Mouse (Mus musculus) midbrain, embryonic 14.5 days (tissue): ENCODE results near the gene Eef1akmt1. TPM values are rescaled to one million over a fixed set of nuclear protein-coding genes. Genes with fewer than 3 reads are reported as not detected.

Experiments used
- ATAC-seq: fragments of 200-750 bp; cut with Nextera tagmentation; 2 replicates; pipeline ENCODE4 v1.8.0; 2017; ENCODE audit warnings: moderate number of reproducible peaks, moderate library complexity; ENCODE audit not compliant: low FRiP score, low TSS enrichment
- DNase-seq: peaks from one replicate; pipeline ENCODE4 v3.0.0-alpha.2; 2015
- H3K27ac ChIP-seq: fragments of 300-500 bp; sonication (generic); replicated peaks from 2 replicates; pipeline ENCODE4 v1.5.1; 2014; ENCODE audit warnings: mild to moderate bottlenecking, low read depth, low read length, moderate library complexity
- H3K27me3 ChIP-seq: fragments of 300-500 bp; sonication (generic); 2 replicates; pipeline ENCODE4 v1.6.1; 2014; ENCODE audit warnings: low read length, control low read depth, mixed read lengths; ENCODE audit not compliant: control insufficient read depth, insufficient read depth
- H3K36me3 ChIP-seq: fragments of 300-500 bp; sonication (generic); 2 replicates; pipeline ENCODE4 v1.6.1; 2014; ENCODE audit warnings: low read length, control low read depth; ENCODE audit not compliant: control insufficient read depth, insufficient read depth
- H3K4me1 ChIP-seq: fragments of 300-500 bp; sonication (generic); 2 replicates; pipeline ENCODE4 v1.6.1; 2014; ENCODE audit warnings: mild to moderate bottlenecking, antibody characterized with exemption, low read length, control low read depth; ENCODE audit not compliant: control insufficient read depth, insufficient read depth
- H3K4me2 ChIP-seq: fragments of 300-500 bp; sonication (generic); 2 replicates; pipeline ENCODE4 v1.6.1; 2014; ENCODE audit warnings: mild to moderate bottlenecking, low read length, moderate library complexity
- H3K4me3 ChIP-seq: fragments of 300-500 bp; sonication (generic); replicated peaks from 2 replicates; pipeline ENCODE4 v1.5.1; 2014; ENCODE audit warnings: low read depth, low read length
- H3K9ac ChIP-seq: fragments of 300-500 bp; sonication (generic); replicated peaks from 2 replicates; pipeline ENCODE4 v1.6.1; 2014; ENCODE audit warnings: mild to moderate bottlenecking, low read length, moderate library complexity
- H3K9me3 ChIP-seq: fragments of 300-500 bp; sonication (generic); 2 replicates; pipeline ENCODE4 v1.6.1; 2016; ENCODE audit warnings: low read length, control low read depth, mixed read lengths; ENCODE audit not compliant: control insufficient read depth
- whole genome bisulfite sequencing: fragments of 180-500 bp; shearing (Covaris S2); extraction: QIAGEN DNeasy Blood & Tissue Kit; methylation state at CpG from one replicate; pipeline ENCODE4 v1.1.7; 2014; 5-methylcytosine and 5-hydroxymethylcytosine counted together
- polyA plus RNA-seq: library from polyadenylated mRNA; unstranded; fragments of >200 nt; fragmentation: Nextera tagmentation; extraction: Ambion mirVana; gene quantifications from 2 replicates; pipeline ENCODE4 v1.2.1, GENCODE M21; 2014

The Eef1akmt1 gene
- polyA plus RNA-seq, 1 experiment from 2014 or later = 101 TPM

GRCm38 (mm10) chr14:57523762-57524161 lies 47.6 kb downstream of the Eef1akmt1 start:
- WGBS = 89% methylated on average over 9 of the region's 9 CpGs

DNA sequence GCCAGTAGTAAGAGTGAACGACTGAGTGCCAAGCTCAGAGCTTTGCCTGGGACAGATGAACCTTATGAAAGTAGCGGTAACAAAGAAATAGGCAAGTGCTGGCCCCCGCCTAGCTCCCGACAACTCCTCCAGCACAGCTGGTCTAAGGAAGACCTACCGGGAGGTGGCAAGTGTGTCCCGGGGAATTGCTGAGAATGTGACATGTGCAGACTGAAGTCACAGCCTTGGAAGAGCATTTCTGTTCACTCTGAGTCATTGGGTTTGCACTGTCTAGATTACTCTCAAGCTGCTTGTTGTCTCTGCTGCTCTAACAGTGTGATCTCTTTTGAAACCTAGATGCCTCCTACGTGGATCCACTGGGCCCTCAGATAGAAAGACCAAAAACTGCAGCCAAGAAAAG lies 54.4 kb downstream of the Eef1akmt1 start:
- Histone ChIP-seq H3K4me1 (no peaks in the 10 kb centered on the region), H3K27ac (no peak overlapping the region), H3K27me3 (no peaks in the 10 kb centered on the region), H3K4me2 (no peak overlapping the region), H3K9me3 (no peaks in the 10 kb centered on the region), H3K4me3 (no peak overlapping the region), H3K36me3 (peaks cover 13% of the 10 kb centered on the region), H3K9ac (no peak overlapping the region)
- WGBS = 91% methylated on average over 7 of the region's 7 CpGs
- DNase-seq (no peak), ATAC-seq (no peak)

More at GRCm38 (mm10) chr14:57523762-57524161, 47.6 kb downstream of the Eef1akmt1 start:
- H3K4me2 ChIP-seq = peak overlapping the region; percentile 83; the same call in 1 of the 2 replicates
- H3K27ac ChIP-seq = no peak overlapping the region
- 0 out of 2 replicates have a peak, but pooled peaks cover 7% of the 10 kb centered on the region for H3K4me1 ChIP-seq
- H3K36me3 ChIP-seq = 0 out of 2 replicates have a peak, but pooled peaks cover under 1% of the 10 kb centered on the region
- DNase-seq (no peak), ATAC-seq (no peak)
- H3K9ac ChIP-seq = no peak overlapping the region
- no peak overlapping the region for H3K4me3 ChIP-seq
- no peaks in the 10 kb centered on the region for H3K9me3 ChIP-seq
- peaks cover 15% of the 10 kb centered on the region for H3K27me3 ChIP-seq

GRCm38 (mm10) chr14:57515156-57515762 lies 56.2 kb downstream of the Eef1akmt1 start:
- Histone ChIP-seq H3K4me1 (no peaks in the 10 kb centered on the region), H3K27me3 (no peaks in the 10 kb centered on the region), H3K4me3 (no peak overlapping the region), H3K9ac (no peak overlapping the region), H3K36me3 (peaks cover 13% of the 10 kb centered on the region), H3K27ac (no peak overlapping the region), H3K9me3 (no peaks in the 10 kb centered on the region), H3K4me2 (no peak overlapping the region)
- ATAC-seq (no peak), DNase-seq (no peak)
- 84% methylated on average over 6 of the region's 6 CpGs for WGBS

GRCm38 (mm10) chr14:57509554-57509953 lies 61.9 kb downstream of the Eef1akmt1 start:
- peak; percentile 50; the same call in 1 of the 2 replicates for ATAC-seq
- WGBS = 65% methylated on average over 6 of the region's 6 CpGs
- no peak overlapping the region for H3K4me3 ChIP-seq

DNA sequence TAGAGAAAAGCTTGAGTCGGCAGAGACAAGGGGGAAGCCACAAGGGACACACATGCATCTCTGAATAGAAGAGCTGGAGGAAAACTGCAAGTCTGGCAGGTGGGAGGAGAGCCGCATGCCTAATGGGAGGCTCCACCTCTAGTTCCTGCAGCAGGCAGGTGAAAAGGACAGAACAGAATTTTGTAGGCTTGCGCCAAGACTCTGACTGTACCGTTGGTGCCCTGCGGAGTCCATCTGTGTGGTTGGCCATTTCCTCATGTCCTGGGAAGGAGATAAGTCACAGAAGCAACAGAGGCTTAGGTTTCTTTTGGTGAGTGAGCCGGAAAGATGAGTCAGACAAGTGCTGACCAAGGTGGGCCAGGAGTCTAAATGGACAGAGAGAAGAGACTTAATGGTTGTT lies 67.7 kb downstream of the Eef1akmt1 start:
- DNase-seq (no peak), ATAC-seq (no peak)
- no peak overlapping the region for H3K9ac ChIP-seq
- H3K4me1 ChIP-seq = no peaks in the 10 kb centered on the region
- H3K4me3 ChIP-seq = no peak overlapping the region
- no peak overlapping the region for H3K27ac ChIP-seq
- no peaks in the 10 kb centered on the region for H3K9me3 ChIP-seq
- H3K27me3 ChIP-seq = no peaks in the 10 kb centered on the region
- WGBS = 90% methylated on average over 6 of the region's 6 CpGs
- H3K4me2 ChIP-seq = no peak overlapping the region
- peaks cover 2% of the 10 kb centered on the region; the same call in 1 of the 2 replicates for H3K36me3 ChIP-seq

More at GRCm38 (mm10) chr14:57509554-57509953, 61.9 kb downstream of the Eef1akmt1 start:
- Histone ChIP-seq H3K27ac (no peak overlapping the region), H3K9me3 (no peaks in the 10 kb centered on the region), H3K4me1 (no peaks in the 10 kb centered on the region), H3K36me3 (peaks cover 4% of the 10 kb centered on the region; the same call in 1 of the 2 replicates), H3K9ac (no peak overlapping the region), H3K4me2 (no peak overlapping the region), H3K27me3 (no peaks in the 10 kb centered on the region)
- DNase-seq = peak; percentile 42

Other genes with a start within 250 kb of the Eef1akmt1 start
- gene Cryl1, start 173.1 kb downstream of the Eef1akmt1 start, polyA plus RNA-seq = 6.7 and 8.7 TPM in 2 replicates
- 20.7 and 27.3 TPM in 2 replicates for gene Ift88, start 147.6 kb downstream of the Eef1akmt1 start, polyA plus RNA-seq
- gene Il17d, start 46.8 kb downstream of the Eef1akmt1 start, polyA plus RNA-seq = 3.2 and 7.1 TPM in 2 replicates
- 13.5 and 18.7 TPM in 2 replicates for gene Xpo4, start 93.8 kb upstream of the Eef1akmt1 start, polyA plus RNA-seq
- gene Gm49361, start 174.5 kb upstream of the Eef1akmt1 start, polyA plus RNA-seq = not detected in 2 replicates
- 5.4 and 7.1 TPM in 2 replicates for gene Lats2, start 186.8 kb upstream of the Eef1akmt1 start, polyA plus RNA-seq
- gene Sap18, start 226.6 kb upstream of the Eef1akmt1 start, polyA plus RNA-seq = 35.6 and 47.9 TPM in 2 replicates